Mouse (Mus musculus) neural tube, embryonic 11.5 days (tissue): ENCODE data around the gene Dhx32. TPM values are rescaled to one million over a fixed set of nuclear protein-coding genes. Genes with fewer than 3 reads are reported as not detected.

Source experiments
- ATAC-seq: fragments of 200-750 bp; cut with Nextera tagmentation; 2 replicates; pipeline ENCODE4 v1.8.0; 2017; ENCODE audit warnings: moderate number of reproducible peaks, mild to moderate bottlenecking, moderate TSS enrichment, moderate library complexity; ENCODE audit not compliant: insufficient read depth, low FRiP score, low TSS enrichment
- DNase-seq: peaks from one replicate; pipeline ENCODE4 v3.0.0-alpha.2; 2015; ENCODE audit warnings: low spot score
- H3K27ac ChIP-seq: fragments of 300-500 bp; sonication (generic); 2 replicates; pipeline ENCODE4 v1.5.1; 2014; ENCODE audit warnings: low read depth, mild to moderate bottlenecking, low read length
- H3K27me3 ChIP-seq: fragments of 300-500 bp; sonication (generic); 2 replicates; pipeline ENCODE4 v1.6.1; 2014; ENCODE audit warnings: mild to moderate bottlenecking, low read length, mixed read lengths; ENCODE audit not compliant: control insufficient read depth, insufficient read depth
- H3K36me3 ChIP-seq: fragments of 300-500 bp; sonication (generic); 2 replicates; pipeline ENCODE4 v1.6.1; 2014; ENCODE audit warnings: mild to moderate bottlenecking, low read length, moderate library complexity, mixed read lengths; ENCODE audit not compliant: control insufficient read depth, insufficient read depth
- H3K4me1 ChIP-seq: fragments of 300-500 bp; sonication (generic); 2 replicates; pipeline ENCODE4 v1.6.1; 2014; ENCODE audit warnings: low read length, mixed read lengths; ENCODE audit not compliant: control insufficient read depth, insufficient read depth
- H3K4me2 ChIP-seq: fragments of 300-500 bp; sonication (generic); 2 replicates; pipeline ENCODE4 v1.6.1; 2014; ENCODE audit warnings: low read depth, mild to moderate bottlenecking, moderate library complexity
- H3K4me3 ChIP-seq: fragments of 300-500 bp; sonication (generic); 2 replicates; pipeline ENCODE4 v1.5.1; 2014; ENCODE audit warnings: low read depth, low read length
- H3K9ac ChIP-seq: fragments of 300-500 bp; sonication (generic); 2 replicates; pipeline ENCODE4 v1.6.1; 2014; ENCODE audit warnings: mild to moderate bottlenecking, low read length
- H3K9me3 ChIP-seq: fragments of 300-500 bp; sonication (generic); 2 replicates; pipeline ENCODE4 v1.6.1; 2016; ENCODE audit warnings: low read length; ENCODE audit not compliant: control insufficient read depth
- WGBS: fragments of 180-500 bp; shearing (Covaris S2); extraction: QIAGEN DNeasy Blood & Tissue Kit; methylation state at CpG from one replicate; pipeline ENCODE4 v1.1.7; 2014; 5-methylcytosine and 5-hydroxymethylcytosine counted together
- polyA plus RNA-seq: library from polyadenylated mRNA; unstranded; fragments of >200 nt; fragmentation: Nextera tagmentation; extraction: Ambion mirVana; gene quantifications from 2 replicates; pipeline ENCODE4 v1.2.1, GENCODE M21; 2014

Gene Dhx32
- 47.5 and 52.7 TPM in 2 replicates for polyA plus RNA-seq

DNA sequence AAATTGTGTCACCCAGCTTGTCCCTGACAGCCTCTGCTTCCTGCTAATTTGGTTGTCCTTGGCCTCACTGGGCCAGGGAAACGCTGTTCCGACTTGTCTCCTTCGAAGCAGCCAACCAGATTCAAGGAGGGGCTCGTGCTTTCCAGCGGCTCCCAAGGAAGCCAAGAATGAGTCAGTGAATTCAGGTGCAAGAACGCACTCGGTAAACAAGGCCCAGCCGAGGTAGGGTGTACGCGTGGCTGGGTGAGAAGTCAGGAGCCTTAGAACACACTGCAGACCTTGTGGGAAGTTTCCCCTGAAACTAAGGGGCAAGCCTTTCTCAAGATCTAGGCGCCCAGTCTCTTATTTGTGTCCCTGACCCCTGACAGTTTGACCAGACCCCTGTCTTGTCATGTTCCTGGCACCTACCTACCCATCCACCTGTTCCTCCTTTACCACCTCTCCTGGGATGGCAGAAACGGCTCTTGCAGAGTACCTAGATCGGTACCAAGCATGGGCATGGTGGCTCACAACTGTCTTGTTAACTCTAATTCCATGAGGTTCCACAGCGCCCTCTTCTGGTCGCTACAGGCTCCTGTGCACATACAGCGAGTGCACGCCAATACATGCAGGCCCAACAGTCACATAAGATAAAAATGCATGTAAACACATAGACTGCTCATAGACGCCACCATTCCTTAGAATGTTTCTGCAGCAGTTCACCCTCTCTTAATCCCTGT is at the start of gene Dhx32:
Gene Dhx32 (minus strand): TSS at position 10 of the 719 bp plus-strand sequence.
- H3K4me3 ChIP-seq: no peak within 1 kb of the TSS
- no peaks in the 10 kb centered on the region for H3K36me3 ChIP-seq
- no peak for ATAC-seq
- no peak within 1 kb of the TSS for H3K27ac ChIP-seq
- no peaks in the 10 kb centered on the region for H3K27me3 ChIP-seq
- H3K9ac ChIP-seq: no peak within 1 kb of the TSS
- no peaks in the 10 kb centered on the region for H3K9me3 ChIP-seq
- no peak within 1 kb of the TSS for H3K4me2 ChIP-seq
- no peaks in the 10 kb centered on the region for H3K4me1 ChIP-seq
- DNase-seq: peak; percentile 81
- 22% methylated on average over 18 of the region's 18 CpGs for WGBS

GRCm38 (mm10) chr7:133829579-133829978 is 47.1 kb upstream of the Dhx32 start:
- H3K9me3 ChIP-seq: no peaks in the 10 kb centered on the region
- 75% methylated on average over 7 of the region's 7 CpGs for WGBS
- no peak for ATAC-seq
- H3K27me3 ChIP-seq: no peaks in the 10 kb centered on the region
- no peak for DNase-seq
- no peaks in the 10 kb centered on the region for H3K36me3 ChIP-seq
- H3K27ac ChIP-seq: no peak overlapping the region
- H3K4me1 ChIP-seq: no peaks in the 10 kb centered on the region
- H3K9ac ChIP-seq: no peak overlapping the region
- no peak overlapping the region for H3K4me3 ChIP-seq
- no peak overlapping the region for H3K4me2 ChIP-seq

- Histone ChIP-seq H3K4me1 (no peaks in the 10 kb centered on the region), H3K27me3 (no peaks in the 10 kb centered on the region), H3K9me3 (no peaks in the 10 kb centered on the region), H3K4me2 (no peak overlapping the region), H3K4me3 (no peak overlapping the region), H3K9ac (no peak overlapping the region), H3K36me3 (no peaks in the 10 kb centered on the region), H3K27ac (no peak overlapping the region)
- ATAC-seq (no peak), DNase-seq (no peak)
- 71% methylated on average over 4 of the region's 4 CpGs for WGBS
Observed at GRCm38 (mm10) chr7:133828514-133828913, 46.0 kb upstream of the Dhx32 start.

- ATAC-seq: no peak
- H3K27me3 ChIP-seq: no peaks in the 10 kb centered on the region
- H3K36me3 ChIP-seq: no peaks in the 10 kb centered on the region
- no peak for DNase-seq
- H3K9ac ChIP-seq: no peak overlapping the region
- no peak overlapping the region for H3K4me2 ChIP-seq
- H3K4me1 ChIP-seq: no peaks in the 10 kb centered on the region
- H3K27ac ChIP-seq: no peak overlapping the region
- WGBS: 90% methylated on average over 2 of the region's 2 CpGs
- no peak overlapping the region for H3K4me3 ChIP-seq
- no peaks in the 10 kb centered on the region for H3K9me3 ChIP-seq
Observed at GRCm38 (mm10) chr7:133824579-133824978, 42.1 kb upstream of the Dhx32 start.

DNA sequence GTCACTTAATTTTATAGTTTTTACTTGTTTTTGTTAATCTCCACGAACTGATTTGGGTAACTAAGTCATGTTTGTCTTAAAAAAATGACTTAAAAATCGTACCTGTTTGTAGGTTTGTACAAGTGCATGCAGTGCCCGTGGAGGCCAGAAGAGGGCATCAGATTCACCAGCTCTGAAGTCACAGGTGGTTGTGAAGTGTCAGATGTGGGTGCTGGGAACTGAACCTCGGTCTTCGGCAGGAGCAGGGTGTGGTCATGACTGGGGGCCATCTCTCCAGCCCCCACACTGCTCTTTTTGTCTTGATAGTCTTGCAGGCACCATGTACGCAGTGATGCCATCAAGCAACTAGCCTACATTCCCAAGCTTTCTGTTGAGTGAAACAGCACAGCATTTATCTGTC is 41.2 kb upstream of the Dhx32 start:
- Histone ChIP-seq H3K36me3 (no peaks in the 10 kb centered on the region), H3K27ac (no peak overlapping the region), H3K4me1 (no peaks in the 10 kb centered on the region), H3K9ac (no peak overlapping the region), H3K4me2 (no peak overlapping the region), H3K4me3 (no peak overlapping the region), H3K27me3 (no peaks in the 10 kb centered on the region), H3K9me3 (no peaks in the 10 kb centered on the region)
- ATAC-seq: no peak
- DNase-seq: no peak
- WGBS: 88% methylated on average over 6 of the region's 6 CpGs

DNA sequence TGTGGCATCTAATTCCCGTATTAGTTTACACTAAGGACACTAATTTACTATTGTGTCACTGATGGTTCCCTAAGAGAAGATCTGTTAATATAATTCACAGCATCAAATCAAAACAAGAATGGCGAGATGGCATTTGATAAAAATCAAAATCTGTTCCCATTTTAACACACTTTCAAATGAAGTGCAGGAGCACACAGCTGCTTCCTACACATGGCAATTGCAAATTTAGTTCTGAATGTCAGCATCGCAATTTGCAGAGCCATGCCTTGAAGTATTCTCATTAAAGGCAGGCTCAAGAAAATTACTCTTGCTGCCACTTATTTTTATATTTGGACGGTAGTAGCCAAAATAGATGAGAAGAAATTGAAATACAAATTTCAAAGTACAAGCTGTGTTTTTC is 30.8 kb upstream of the Dhx32 start:
- no peak overlapping the region for H3K9ac ChIP-seq
- ATAC-seq: no peak
- no peaks in the 10 kb centered on the region for H3K4me1 ChIP-seq
- H3K27me3 ChIP-seq: no peaks in the 10 kb centered on the region
- H3K27ac ChIP-seq: no peak overlapping the region
- no peak for DNase-seq
- WGBS: 88% methylated on average over 4 of the region's 4 CpGs
- H3K4me2 ChIP-seq: no peak overlapping the region
- no peaks in the 10 kb centered on the region for H3K9me3 ChIP-seq
- no peak overlapping the region for H3K4me3 ChIP-seq
- no peaks in the 10 kb centered on the region for H3K36me3 ChIP-seq

DNA sequence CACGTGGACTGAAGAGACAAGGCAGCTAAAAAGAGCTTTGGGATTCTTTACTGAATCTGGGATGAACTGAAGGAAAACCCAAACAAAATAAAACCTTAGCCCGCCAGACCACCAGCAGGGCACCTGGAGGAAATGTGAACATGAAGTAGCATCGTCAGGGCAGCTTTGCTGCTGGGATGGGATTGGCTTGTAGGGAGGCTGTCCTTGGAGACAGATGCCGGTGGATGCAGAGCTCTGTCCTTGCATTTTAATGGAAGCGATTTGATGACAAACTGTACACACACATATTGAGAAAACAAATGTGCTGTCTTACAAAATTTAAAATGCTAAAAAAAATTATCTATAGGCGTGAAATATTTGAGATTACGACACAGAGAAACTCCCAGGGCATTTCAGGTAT is 30.4 kb upstream of the Dhx32 start:
- no peak for ATAC-seq
- H3K27me3 ChIP-seq: no peaks in the 10 kb centered on the region
- no peak overlapping the region for H3K27ac ChIP-seq
- no peaks in the 10 kb centered on the region for H3K9me3 ChIP-seq
- WGBS: 81% methylated on average over 7 of the region's 7 CpGs
- no peak overlapping the region for H3K4me2 ChIP-seq
- H3K36me3 ChIP-seq: no peaks in the 10 kb centered on the region
- H3K9ac ChIP-seq: no peak overlapping the region
- no peak for DNase-seq
- no peaks in the 10 kb centered on the region for H3K4me1 ChIP-seq
- no peak overlapping the region for H3K4me3 ChIP-seq

DNA sequence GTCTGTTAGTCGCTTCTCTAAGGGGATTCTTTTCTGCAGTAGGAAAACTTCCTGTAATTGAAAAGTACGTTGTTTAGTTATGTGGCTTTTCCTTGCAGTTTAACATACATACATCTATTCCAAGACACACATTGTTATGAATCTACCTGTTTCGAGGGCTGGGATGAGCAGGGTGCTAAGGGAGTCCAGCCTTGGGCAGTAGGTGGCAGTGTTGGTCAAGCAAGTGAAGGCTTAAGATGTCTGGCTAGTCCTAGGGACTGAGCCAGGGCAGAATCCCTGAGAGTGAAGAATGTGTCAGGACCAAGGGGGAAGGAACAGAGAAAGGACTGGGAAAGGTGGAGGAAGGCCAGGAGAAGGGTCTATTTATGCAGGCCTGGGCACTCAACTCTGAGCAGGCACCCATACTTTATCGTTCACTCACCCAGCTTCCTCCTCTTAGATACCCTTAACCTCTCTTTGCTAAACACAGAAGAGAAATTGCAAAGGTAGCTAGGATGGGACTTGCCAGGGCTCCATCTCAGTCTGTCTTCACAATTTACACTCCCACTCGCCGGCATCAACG is 23.2 kb upstream of the Dhx32 start:
- WGBS: 57% methylated on average over 7 of the region's 7 CpGs
- DNase-seq (peak; percentile 75), ATAC-seq (no peak)
- Histone ChIP-seq H3K4me1 (no peaks in the 10 kb centered on the region), H3K27me3 (no peaks in the 10 kb centered on the region), H3K27ac (no peak overlapping the region), H3K9me3 (no peaks in the 10 kb centered on the region), H3K36me3 (no peaks in the 10 kb centered on the region), H3K4me3 (no peak overlapping the region), H3K4me2 (no peak overlapping the region), H3K9ac (no peak overlapping the region)

DNA sequence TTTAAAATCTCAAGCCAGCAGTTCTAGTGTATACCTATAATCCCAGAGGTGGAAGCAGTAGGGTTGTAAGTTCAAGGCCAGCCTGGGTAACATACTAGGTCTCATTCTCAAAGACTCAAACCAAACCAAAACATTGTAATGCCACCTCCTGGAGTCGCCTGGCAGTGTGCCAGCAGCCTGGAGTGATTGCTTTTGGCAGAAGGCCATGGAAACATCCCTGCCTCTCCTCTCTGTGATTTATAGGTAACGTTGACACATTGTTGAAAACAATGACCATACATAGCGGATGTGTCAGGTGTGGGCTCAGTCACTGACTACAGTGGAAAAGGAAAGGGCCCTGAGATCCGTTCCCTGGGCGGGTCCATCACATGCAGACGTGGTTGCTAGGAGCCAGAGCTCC is 19.3 kb upstream of the Dhx32 start:
- H3K27me3 ChIP-seq: no peaks in the 10 kb centered on the region
- H3K4me1 ChIP-seq: no peaks in the 10 kb centered on the region
- ATAC-seq (no peak), DNase-seq (no peak)
- no peak overlapping the region for H3K9ac ChIP-seq
- no peak overlapping the region for H3K27ac ChIP-seq
- no peaks in the 10 kb centered on the region for H3K9me3 ChIP-seq
- no peaks in the 10 kb centered on the region for H3K36me3 ChIP-seq
- H3K4me2 ChIP-seq: no peak overlapping the region
- H3K4me3 ChIP-seq: no peak overlapping the region
- WGBS: 68% methylated on average over 6 of the region's 6 CpGs
